Mouse (Mus musculus): ENCODE results near the gene Hamp2.

GRCm38 (mm10) chr7:30958109-30958865, 33.8 kb upstream of the Hamp2 start:
- no peak for TF ChIP-seq CTCF (IDR thresholded peaks at IDR 0.05; ENCODE audit: borderline replicate concordance, insufficient read depth, low read length)
- no peak; the same call in 1 of the 2 replicates for TF ChIP-seq POLR2A (IDR thresholded peaks at IDR 0.05; ENCODE audit: low read depth, low read length)
